Mouse (Mus musculus) intestine, embryonic 14.5 days (tissue): Measurements from ENCODE around the gene Il1f6. TPM values are rescaled to one million over a fixed set of nuclear protein-coding genes. Genes with fewer than 3 reads are reported as not detected.
"Not testable (repeated sequence)": the region's sequence is repeated elsewhere in the genome, so short reads cannot be mapped to it uniquely, and the experiment has no call there.

Source experiments
- ATAC-seq: fragments of 200-750 bp; cut with Nextera tagmentation; replicated peaks from 2 replicates; pipeline ENCODE4 v1.8.0; 2017; ENCODE audit warnings: low read depth, moderate number of reproducible peaks, moderate TSS enrichment, moderate library complexity; ENCODE audit not compliant: low FRiP score, low TSS enrichment
- DNase-seq: peaks from one replicate; pipeline ENCODE4 v3.0.0-alpha.2; 2018; ENCODE audit warnings: low spot score
- H3K27ac ChIP-seq: fragments of 300-500 bp; sonication (generic); 2 replicates; pipeline ENCODE4 v1.5.1; 2014; ENCODE audit warnings: low read depth, mild to moderate bottlenecking, control low read depth
- H3K27me3 ChIP-seq: fragments of 300-500 bp; sonication (generic); replicated peaks from 2 replicates; pipeline ENCODE4 v1.6.1; 2014; ENCODE audit warnings: low read length, control low read depth; ENCODE audit not compliant: control insufficient read depth, insufficient read depth
- H3K36me3 ChIP-seq: fragments of 300-500 bp; sonication (generic); 2 replicates; pipeline ENCODE4 v1.6.1; 2014; ENCODE audit warnings: low read length, control low read depth; ENCODE audit not compliant: control insufficient read depth, insufficient read depth
- H3K4me1 ChIP-seq: fragments of 300-500 bp; sonication (generic); replicated peaks from 2 replicates; pipeline ENCODE4 v1.6.1; 2014; ENCODE audit warnings: low read length, control low read depth, mixed read lengths; ENCODE audit not compliant: control insufficient read depth, insufficient read depth
- H3K4me2 ChIP-seq: fragments of 300-500 bp; sonication (generic); 2 replicates; pipeline ENCODE4 v1.6.1; 2014; ENCODE audit warnings: low read length
- H3K4me3 ChIP-seq: fragments of 300-500 bp; sonication (generic); 2 replicates; pipeline ENCODE4 v1.5.1; 2014; ENCODE audit warnings: low read depth, low read length, control low read depth, mixed read lengths
- H3K9ac ChIP-seq: fragments of 300-500 bp; sonication (generic); 2 replicates; pipeline ENCODE4 v1.6.1; 2014; ENCODE audit warnings: mild to moderate bottlenecking, low read length
- H3K9me3 ChIP-seq: fragments of 300-500 bp; sonication (generic); 2 replicates; pipeline ENCODE4 v1.6.1; 2016; ENCODE audit warnings: low read length, control low read depth; ENCODE audit not compliant: control insufficient read depth
- WGBS: fragments of 180-500 bp; shearing (Covaris S2); extraction: QIAGEN DNeasy Blood & Tissue Kit; methylation state at CpG from one replicate; pipeline ENCODE4 v1.1.7; 2014; 5-methylcytosine and 5-hydroxymethylcytosine counted together
- polyA plus RNA-seq: library from polyadenylated mRNA; unstranded; fragments of >200 nt; fragmentation: Nextera tagmentation; extraction: Ambion mirVana; gene quantifications from 2 replicates; pipeline ENCODE4 v1.2.1, GENCODE M21; 2014

Gene Il1f6
- polyA plus RNA-seq: not detected in 2 replicates

GRCm38 (mm10) chr2:24215118-24215517 lies at the start of gene Il1f6:
Il1f6 (plus strand) TSS chr2:24215418.
- 85% methylated on average over 2 of the region's 2 CpGs for WGBS
- ATAC-seq: no peak
- no peak for DNase-seq

GRCm38 (mm10) chr2:24181683-24182331 lies 33.4 kb upstream of the Il1f6 start:
- H3K36me3 ChIP-seq, H3K4me1 ChIP-seq, H3K9ac ChIP-seq, H3K27me3 ChIP-seq, H3K9me3 ChIP-seq, ATAC-seq, H3K27ac ChIP-seq, H3K4me3 ChIP-seq: not testable (repeated sequence)
- H3K4me2 ChIP-seq: peak overlapping the region; percentile 32
- WGBS: 13% methylated on average over 14 of the region's 14 CpGs
- DNase-seq: peak; percentile 54

More at GRCm38 (mm10) chr2:24215118-24215517, at the start of gene Il1f6:
- Histone ChIP-seq H3K27ac (no peak within 1 kb of the TSS), H3K9me3 (no peaks in the 10 kb centered on the region), H3K4me2 (no peak within 1 kb of the TSS), H3K9ac (no peak within 1 kb of the TSS), H3K36me3 (no peaks in the 10 kb centered on the region), H3K27me3 (no peaks in the 10 kb centered on the region), H3K4me1 (no peaks in the 10 kb centered on the region), H3K4me3 (no peak within 1 kb of the TSS)

GRCm38 (mm10) chr2:24182423-24183147 lies 32.6 kb upstream of the Il1f6 start:
- not testable (repeated sequence) for H3K4me3 ChIP-seq, H3K27me3 ChIP-seq, H3K27ac ChIP-seq, H3K9me3 ChIP-seq, ATAC-seq, H3K9ac ChIP-seq, H3K36me3 ChIP-seq, H3K4me1 ChIP-seq, DNase-seq
- 62% methylated on average over 13 of the region's 13 CpGs for WGBS
- H3K4me2 ChIP-seq: peak overlapping the region; percentile 32

GRCm38 (mm10) chr2:24184092-24184491 lies 31.1 kb upstream of the Il1f6 start:
- H3K4me3 ChIP-seq, ATAC-seq, H3K9ac ChIP-seq, H3K36me3 ChIP-seq, H3K27ac ChIP-seq, H3K9me3 ChIP-seq, DNase-seq, H3K4me2 ChIP-seq, H3K27me3 ChIP-seq, H3K4me1 ChIP-seq: not testable (repeated sequence)

- Histone ChIP-seq H3K9ac (no peak within 1 kb of the TSS), H3K36me3 (no peaks in the 10 kb centered on the region), H3K27me3 (no peaks in the 10 kb centered on the region), H3K4me2 (no peak within 1 kb of the TSS), H3K4me3 (no peak within 1 kb of the TSS), H3K27ac (no peak within 1 kb of the TSS), H3K4me1 (no peaks in the 10 kb centered on the region), H3K9me3 (no peaks in the 10 kb centered on the region)
- DNase-seq (no peak), ATAC-seq (no peak)
- WGBS: 91% methylated on average over 1 of the region's 1 CpGs
Observed at GRCm38 (mm10) chr2:24186176-24186575, 29.0 kb upstream of the Il1f6 start, which contains the start of gene Il1f9. Il1f9 (plus strand) TSS chr2:24186476.

GRCm38 (mm10) chr2:24187585-24187984 lies 27.6 kb upstream of the Il1f6 start:
- Histone ChIP-seq H3K4me2 (no peak overlapping the region), H3K27ac (no peak overlapping the region), H3K4me1 (no peaks in the 10 kb centered on the region), H3K27me3 (no peaks in the 10 kb centered on the region), H3K4me3 (no peak overlapping the region), H3K36me3 (no peaks in the 10 kb centered on the region), H3K9me3 (no peaks in the 10 kb centered on the region), H3K9ac (no peak overlapping the region)
- no peak for ATAC-seq
- WGBS: 68% methylated on average over 6 of the region's 6 CpGs
- no peak for DNase-seq

- H3K27me3 ChIP-seq: no peaks in the 10 kb centered on the region
- ATAC-seq: no peak
- 44% methylated on average over 1 of the region's 1 CpGs for WGBS
- DNase-seq: no peak
- H3K36me3 ChIP-seq: no peaks in the 10 kb centered on the region
- no peak overlapping the region for H3K4me2 ChIP-seq
- H3K27ac ChIP-seq: no peak overlapping the region
- no peaks in the 10 kb centered on the region for H3K9me3 ChIP-seq
- H3K9ac ChIP-seq: no peak overlapping the region
- no peak overlapping the region for H3K4me3 ChIP-seq
- H3K4me1 ChIP-seq: no peaks in the 10 kb centered on the region
Observed at GRCm38 (mm10) chr2:24188189-24188588, 27.0 kb upstream of the Il1f6 start.

GRCm38 (mm10) chr2:24227191-24227590 lies 12.0 kb downstream of the Il1f6 start:
- Histone ChIP-seq H3K9ac (no peak overlapping the region), H3K4me3 (no peak overlapping the region), H3K4me2 (no peak overlapping the region), H3K9me3 (no peaks in the 10 kb centered on the region), H3K4me1 (no peaks in the 10 kb centered on the region), H3K27me3 (no peaks in the 10 kb centered on the region), H3K27ac (no peak overlapping the region), H3K36me3 (no peaks in the 10 kb centered on the region)
- 70% methylated on average over 2 of the region's 2 CpGs for WGBS
- ATAC-seq (no peak), DNase-seq (no peak)

GRCm38 (mm10) chr2:24267503-24267902 lies 52.3 kb downstream of the Il1f6 start:
- no peak for ATAC-seq
- Histone ChIP-seq H3K27ac (no peak overlapping the region), H3K9ac (no peak overlapping the region), H3K4me3 (no peak overlapping the region), H3K4me1 (no peaks in the 10 kb centered on the region), H3K9me3 (no peaks in the 10 kb centered on the region), H3K4me2 (no peak overlapping the region), H3K36me3 (no peaks in the 10 kb centered on the region), H3K27me3 (no peaks in the 10 kb centered on the region)
- WGBS: 78% methylated on average over 1 of the region's 1 CpGs
- DNase-seq: no peak
